Mouse (Mus musculus): ENCODE results near the gene Raet1e.
"Not testable (repeated sequence)": the region's sequence is repeated elsewhere in the genome, so short reads cannot be mapped to it uniquely, and the experiment has no call there.

Gene Raet1e

DNA sequence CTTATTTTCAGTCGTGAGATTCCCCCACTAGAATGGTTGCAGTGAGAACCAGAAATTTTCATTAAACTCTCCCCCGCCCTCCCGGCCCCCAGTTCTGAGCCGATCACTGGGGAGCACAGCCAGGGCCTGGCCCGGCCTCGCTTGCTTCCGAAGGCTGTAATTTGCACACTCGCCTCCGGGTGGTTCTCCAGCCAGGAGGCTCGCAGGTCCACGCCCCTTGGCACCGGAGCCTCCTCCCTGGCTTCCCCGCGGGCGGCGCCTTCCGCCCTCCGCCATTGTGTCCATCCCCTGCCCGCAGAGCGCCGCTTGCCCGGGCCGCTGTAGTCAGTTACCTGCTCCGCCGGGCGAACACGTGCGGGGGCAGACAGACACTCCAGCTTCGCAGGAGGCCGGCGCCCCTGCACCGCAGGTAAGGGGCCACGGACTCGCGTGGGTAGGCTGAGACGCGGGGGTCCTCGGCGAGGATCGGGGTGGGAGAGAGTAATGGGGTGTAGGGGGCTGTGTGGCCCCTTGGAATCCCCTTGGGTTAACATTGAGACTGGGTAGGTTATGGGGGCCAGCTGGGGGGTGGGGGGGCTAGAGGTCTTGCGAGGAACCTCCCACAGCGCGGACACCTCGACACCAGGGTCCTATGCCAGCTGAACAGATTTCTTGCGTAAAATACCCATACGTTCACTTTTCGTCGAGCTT is at the start of gene Raet1e, which contains the start of gene H60b:
Gene Raet1e (plus strand): TSS at position 260 of the 690 bp plus-strand sequence.
Gene H60b (plus strand): TSS at position 277 of the 690 bp plus-strand sequence.
- DNase-seq (ENCODE audit: low spot score) = peak; percentile 80

DNA sequence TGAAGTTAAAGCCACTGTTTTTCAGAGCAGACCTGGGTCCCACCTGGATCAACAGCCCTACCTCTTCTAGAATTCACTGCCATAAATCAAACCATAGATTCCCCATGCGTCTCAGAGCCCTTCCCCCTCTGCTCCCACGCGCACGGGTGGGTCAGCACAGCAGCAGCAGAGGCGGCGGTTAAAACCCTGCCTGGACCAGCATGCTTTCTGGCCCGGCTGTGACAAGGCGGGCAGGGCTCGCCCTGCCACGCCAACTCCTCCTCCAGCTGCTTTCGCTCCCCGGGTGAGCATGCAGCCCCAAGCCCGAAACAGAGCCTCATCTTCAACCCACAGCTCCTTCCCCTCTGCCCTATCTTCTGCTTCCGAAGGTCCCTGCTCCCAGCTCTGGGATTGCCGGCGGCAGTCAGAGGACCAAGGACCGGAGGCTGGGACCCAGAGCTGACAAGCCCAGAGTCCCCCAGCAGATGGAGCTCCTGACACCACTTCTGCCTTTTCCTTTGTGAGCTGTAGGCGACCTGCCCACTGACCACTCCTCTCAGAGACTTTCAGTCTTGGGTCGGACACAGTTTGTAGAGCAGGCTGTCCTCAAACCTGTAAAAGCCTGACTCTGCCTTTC is 17.6 kb upstream of the Raet1e start:
- peak; percentile 84 for DNase-seq (ENCODE audit: low spot score)

DNA sequence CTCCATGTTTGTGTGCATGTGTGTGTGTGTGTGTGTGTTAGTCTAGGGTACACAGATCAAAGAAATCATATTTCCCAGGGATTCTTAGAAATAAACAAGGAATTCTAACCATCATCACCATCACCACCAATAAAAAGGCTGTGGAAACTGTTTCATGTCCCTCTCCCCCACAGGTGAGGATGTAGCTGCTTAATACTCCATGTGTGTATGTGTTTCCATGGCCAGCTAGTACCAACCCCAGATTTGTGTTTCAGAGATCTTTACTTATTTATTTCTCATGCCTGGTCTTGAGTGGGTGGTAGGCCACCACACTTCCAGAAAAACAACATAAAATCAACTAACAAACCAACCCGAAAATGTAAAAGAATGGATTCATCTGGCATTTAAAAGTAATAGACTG is 16.2 kb upstream of the Raet1e start:
- DNase-seq (ENCODE audit: low spot score) = peak; percentile 59

DNA sequence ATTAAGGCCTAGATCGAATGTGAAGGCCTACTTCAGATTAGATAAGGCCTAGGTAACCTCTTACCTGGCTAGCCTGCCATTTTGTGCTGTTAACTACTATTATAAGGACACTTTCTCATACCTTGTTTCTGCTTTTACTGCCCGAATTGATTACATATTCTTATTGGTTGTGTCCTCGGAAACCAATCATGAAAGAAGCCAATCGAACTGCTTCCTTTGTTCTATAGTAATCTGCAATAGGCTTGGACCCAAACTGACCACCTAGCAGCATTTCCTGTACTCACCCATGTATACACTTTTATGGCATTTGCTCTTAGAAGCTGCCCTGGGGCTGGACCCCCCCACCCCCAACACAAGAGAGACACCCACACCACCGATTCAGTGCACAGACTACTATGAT is 15.4 kb upstream of the Raet1e start:
- DNase-seq (ENCODE audit: low spot score) = no peak

DNA sequence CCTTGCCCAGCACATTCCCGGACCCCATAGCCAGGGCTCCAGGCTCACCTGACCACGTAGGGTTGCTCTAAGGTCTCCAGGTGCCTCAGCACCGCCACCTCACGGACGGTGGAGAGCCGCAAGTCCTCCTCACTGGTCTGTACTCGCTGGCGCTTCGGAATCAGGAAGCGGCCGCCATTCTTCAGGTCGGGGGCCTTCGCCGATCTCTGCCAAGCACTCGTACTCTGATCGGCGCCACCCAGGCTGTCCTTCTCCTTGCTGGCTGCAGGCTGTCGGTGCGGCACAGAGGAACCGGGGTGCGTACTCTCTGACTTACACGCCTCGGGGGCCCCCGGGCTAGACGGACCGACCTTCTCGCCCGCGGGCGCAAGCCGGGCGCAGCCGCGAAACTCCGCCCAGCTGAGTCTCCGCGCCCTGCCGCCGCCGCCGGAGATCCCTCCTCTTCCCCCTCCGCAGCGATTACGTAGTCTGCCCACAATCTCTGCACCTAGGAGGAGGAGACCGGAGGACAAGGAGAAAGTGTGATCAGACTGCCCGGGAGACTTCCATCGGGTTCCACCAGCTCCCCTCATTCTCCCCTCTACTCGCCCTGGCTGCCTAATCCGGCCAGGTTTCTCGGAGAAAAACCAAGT is 9.8 kb upstream of the Raet1e start:
- peak; percentile 82 for DNase-seq (ENCODE audit: low spot score)

DNA sequence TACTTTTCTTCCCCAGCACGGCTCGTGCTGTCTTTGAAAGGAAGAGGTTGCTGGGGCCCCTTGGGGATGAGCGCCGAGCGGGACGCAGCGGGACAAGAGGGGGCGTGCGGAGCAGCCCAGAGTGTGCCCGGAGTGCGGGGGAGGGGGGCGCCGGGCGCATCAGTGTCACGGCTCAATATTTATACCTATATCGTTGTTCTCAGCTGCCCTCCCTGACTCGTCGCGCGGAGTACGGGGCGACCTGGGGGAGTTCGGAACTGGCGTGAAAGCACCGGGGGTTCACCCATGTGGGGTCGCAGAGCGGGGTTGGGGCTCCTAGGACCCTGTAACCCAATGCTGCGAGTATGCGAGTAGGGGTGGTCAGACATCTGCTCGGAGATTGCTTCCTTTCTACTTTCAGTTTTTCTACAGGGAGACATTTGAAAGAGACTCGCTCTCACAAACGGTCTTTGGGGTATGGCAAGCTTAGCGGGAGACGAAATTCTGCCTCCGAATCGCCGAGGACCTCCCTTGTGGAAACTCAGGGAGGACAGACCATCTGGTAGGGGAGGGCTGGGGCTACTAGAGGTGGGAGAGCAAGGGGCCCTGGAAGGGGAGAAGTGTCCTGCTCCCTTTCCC is 9.2 kb upstream of the Raet1e start, which contains the start of gene E030030I06Rik:
Gene E030030I06Rik (minus strand): TSS at position 198 of the 618 bp plus-strand sequence.
- peak; percentile 63 for DNase-seq (ENCODE audit: low spot score)

DNA sequence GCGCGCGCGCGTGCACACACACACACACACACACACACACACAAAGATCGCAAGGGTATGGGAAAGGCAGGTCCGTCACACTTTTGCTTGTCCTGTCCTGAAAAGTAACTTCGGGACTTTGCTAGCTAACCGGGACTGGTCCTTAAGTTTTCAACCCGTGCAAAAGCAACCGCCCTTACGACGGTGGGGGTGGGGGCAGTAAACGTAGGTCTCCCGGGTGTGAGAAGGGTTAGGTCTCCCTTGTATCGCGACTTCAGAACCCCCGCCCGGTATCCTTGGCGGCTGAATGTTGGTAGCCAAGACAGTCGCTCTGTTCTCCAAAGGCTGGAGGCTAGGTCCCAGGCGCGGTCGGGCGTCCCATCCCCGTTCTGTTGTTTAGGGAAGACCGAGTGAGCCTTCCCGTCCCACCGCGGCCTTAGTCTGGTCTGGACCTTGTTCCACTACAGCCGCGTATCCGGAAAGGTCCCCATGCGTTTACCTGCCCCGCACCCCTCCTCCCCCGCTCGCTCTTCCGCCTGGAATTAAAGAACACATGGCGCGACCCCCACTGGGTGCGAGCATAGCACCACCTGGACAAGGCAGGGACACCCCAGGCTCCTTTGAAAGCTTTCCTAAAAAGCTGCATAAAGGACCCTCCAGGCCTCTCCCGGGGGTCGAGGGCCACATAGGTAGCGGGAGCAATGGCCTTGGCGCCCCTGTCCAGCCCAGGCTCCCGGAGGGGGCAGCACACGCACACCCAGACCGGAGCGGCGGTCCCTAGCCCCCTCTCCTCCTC is 8.5 kb upstream of the Raet1e start:
- peak; percentile 44 for DNase-seq (ENCODE audit: low spot score)

DNA sequence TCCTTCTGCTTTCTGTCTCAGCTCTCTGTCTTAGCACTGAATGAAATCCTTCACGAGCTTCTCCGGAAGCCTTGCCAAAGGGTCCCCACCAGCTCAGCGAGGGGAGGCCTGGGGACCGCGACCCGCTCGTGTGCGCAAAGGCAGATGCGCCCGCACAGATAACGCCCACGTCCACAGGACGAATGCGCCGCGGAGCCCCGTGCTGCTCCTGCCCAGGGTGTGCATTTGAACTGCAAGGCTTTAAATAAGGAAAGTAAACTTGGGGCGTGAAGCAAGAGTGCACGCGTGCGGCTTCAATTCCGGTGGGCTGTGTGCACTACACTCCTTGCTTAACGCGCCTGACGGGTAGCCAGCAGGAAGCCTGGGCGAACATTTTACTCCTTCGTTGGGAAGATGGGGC is 7.8 kb upstream of the Raet1e start:
- peak; percentile 46 for DNase-seq (ENCODE audit: low spot score)

DNA sequence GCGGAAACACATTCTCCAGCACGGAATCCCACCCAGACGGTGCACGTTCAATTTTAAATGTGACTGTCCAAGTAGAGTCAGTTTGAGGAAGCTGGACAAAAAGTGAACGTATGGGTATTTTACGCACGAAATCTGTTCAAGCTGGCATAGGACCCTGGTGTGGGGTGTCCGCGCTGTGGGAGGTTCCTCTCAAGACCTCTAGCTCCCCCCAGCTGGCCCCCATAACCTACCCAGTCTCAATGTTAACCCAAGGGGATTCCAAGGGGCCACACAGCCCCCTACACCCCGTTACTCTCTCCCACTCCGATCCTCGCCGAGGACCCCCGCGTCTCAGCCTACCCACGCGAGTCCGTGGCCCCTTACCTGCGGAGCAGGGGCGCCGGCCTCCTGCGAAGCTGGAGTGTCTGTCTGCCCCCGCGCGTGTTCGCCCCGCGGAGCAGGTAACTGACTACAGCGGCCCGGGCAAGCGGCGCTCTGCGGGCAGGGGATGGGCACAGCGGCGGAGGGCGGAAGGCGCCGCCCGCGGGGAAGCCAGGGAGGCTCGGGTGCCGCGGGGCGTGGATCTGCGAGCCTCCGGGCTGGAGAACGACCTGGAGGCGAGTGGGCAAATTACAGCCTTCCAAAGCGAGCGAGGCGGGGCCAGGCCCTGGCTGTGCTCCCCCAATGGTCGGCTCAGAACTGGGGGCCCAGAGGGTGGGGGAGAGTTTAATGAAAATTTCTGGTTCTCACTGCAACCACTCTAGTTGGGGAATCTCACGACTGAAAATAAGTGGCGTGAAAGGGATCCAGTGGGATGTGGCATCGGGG is 7.1 kb upstream of the Raet1e start:
- peak; percentile 48 for DNase-seq (ENCODE audit: low spot score)

DNA sequence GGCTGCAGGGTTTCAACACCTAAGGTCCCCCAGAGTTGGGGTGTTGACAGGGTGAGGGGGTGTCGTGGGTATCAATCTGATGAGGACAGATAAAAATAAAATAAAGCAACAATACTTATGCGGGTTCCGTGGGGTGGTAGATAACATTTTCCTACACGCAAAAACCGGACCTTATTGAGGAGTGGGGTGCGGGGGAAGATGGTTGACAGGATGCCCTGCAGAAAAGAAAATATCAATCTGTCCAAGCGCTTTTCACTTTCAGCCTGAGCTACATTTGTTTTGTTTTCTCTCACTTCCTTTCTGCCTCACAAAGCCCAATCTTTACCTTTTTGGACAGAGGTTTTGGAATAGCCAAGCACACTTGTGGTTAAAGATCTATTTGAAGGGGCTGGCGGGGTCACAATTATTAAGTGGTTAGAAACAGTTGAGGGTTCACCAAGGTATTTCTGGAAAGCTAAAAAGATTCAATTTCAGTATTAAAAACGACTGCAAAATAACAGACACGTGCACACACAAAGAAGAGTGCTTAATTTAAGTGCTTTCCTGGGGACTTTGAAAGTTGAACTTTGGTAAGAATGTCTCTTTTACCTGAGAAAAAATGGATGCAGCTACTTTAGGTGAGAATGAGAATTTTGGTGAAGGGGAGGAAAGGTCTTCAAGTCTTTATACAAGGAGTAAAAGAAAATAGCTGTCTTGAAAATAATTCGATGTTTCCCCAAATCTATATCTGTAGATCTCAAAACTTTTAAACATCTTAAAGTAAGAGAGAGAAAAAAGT is 6.3 kb upstream of the Raet1e start:
- DNase-seq (ENCODE audit: low spot score) = not testable (repeated sequence)

DNA sequence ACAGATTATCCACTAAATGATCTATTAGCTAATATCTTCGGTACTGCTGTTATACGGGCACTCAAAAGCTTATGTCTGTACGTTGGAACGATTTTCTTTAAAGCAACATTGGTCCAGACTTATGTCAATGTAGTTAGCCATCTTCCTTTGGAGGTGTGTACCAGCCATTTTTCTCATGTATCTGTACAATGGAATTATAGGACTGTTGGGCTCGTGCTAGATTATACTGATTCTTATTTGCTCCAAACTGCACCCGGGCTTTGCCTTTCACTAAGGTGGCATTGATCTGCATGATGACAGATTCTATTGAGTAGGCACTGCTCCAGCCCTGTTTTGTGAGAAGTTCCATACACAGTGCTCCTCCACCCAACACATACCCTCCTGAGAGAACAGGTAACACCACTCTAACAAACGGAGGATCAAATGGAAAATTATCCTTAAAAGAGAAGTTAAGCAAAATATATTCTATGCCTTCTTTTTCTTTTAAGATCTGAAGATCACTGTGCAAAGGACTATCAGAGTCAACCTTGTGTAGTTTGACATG is 5.2 kb upstream of the Raet1e start:
- not testable (repeated sequence) for DNase-seq (ENCODE audit: low spot score)

DNA sequence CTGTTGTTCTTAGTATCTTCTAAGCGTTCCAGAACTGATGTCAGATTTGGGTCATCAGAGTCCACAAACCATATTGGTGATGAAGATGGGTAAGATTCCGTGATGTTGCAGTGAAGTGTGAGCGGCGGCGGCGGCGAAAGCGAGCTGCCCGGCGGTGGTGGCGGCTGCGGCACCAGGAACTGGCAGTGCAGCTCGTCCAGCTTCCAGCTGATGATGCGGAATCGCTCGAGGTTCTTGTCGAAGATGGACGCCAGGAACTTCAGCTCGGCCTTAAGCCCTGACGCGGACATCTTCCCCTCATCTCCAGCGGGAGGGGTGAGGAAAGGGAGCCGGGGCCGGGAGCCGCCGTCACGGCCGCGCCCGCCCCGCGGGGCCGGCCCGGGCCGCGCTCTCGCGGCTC is 4.2 kb upstream of the Raet1e start:
- not testable (repeated sequence) for DNase-seq (ENCODE audit: low spot score)

DNA sequence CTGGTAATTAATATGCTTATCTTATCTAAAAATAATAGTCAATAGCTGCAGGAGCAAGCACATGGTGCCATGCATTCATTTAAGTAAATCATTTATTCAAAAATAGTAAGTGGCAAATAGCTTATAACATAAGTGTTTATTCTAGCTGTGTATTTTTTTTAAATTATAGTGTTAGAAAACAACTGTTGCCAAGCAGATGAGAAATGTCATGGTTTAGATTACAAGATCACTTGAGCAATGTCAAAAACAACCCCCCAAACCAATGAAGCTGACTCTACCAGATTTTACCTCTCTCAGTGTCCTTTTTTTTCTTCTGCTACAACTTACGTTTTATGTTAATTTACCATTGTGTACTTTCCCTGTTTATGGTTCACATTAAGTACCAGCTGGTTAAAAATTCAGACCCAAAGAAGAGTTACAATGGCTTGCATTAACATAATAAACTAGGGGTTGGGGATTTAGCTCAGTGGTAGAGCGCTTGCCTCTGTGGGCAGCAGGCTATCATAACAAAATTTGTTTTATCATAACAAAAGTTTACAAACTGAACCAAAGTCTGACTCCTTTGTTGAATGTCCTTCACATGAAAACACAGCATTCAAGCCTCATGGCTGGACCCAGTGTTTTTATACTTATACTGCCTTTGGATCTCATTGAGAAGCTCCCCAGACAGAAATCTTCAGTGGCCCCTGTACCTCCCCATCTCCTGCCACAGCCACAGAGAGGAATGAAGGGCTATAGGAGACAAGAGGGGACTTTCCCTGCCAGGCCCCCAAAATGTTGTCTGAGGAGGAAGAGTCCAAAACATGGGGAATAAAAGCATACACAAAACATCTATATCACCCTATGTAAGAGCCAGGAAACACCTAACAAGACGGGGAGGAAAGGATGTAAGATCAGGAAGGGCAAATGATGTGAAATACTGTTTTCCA is 3.2 kb upstream of the Raet1e start:
- DNase-seq (ENCODE audit: low spot score) = no peak

DNA sequence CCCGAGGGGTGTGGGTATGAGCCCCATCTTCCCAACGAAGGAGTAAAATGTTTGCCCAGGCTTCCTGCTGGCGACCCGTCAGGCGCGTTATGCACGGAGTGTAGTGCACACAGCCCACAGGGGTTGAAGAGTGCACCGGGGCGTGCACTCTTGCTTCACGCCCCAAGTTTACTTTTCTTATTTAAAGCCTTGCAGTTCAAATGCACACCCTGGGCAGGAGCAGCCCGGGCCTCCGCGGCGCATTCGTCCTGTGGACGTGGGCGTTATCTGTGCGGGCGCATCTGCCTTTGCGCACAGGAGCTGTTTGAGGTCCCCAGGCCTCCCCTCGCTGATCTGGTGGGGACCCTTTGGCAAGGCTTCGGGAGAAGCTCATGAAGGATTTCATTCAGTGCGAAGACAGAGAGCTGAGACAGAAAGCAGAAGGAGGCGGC is 777 bp downstream of the Raet1e start:
- no peak for DNase-seq (ENCODE audit: low spot score)

DNA sequence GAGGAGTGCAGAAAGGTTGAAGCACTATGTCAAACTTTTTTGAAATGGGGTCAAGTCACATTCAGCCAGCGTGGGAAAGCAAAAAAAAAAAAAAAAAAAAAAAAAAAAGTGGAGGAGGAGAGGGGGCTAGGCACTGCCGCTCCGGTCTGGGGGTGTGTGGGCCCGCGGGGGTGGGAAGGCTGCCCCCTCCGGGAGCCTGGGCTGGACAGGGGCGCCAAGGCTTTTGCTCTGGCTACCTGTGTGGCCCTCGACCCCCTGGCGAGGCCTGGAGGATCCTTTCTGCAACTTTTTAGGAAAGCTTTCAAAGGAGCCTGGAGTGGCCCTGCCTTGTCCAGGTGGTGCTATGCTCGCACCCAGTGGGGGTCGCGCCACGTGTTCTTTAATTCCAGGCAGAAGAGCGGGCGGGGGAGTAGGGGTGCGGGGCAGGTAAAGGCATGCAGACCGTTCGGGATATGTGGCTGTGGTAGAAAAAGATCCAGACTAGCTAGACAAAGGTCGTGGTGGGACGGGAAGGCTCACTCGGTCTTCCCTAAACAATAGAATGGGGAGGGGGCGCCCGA is 1.3 kb downstream of the Raet1e start:
- DNase-seq (ENCODE audit: low spot score) = no peak

DNA sequence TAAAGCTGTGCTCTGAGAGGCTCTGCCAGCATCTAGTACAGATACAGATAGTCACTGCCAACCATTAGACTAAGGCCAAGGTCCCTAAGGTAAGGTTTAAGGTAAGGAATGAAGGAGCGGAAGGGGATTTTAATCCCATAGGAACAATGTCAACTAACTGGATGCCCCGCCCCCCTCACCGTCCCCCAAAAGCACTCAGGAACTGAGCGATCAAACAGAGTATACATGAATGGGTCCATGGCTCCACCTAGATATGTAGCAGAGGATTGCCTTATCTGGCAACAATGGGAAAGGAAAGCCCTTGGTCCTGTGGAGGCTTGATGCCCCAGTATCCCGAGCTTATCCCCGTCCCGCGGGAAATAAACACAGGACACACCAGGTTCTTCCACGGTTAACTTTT is 4.9 kb downstream of the Raet1e start:
- not testable (repeated sequence) for DNase-seq (ENCODE audit: low spot score)

DNA sequence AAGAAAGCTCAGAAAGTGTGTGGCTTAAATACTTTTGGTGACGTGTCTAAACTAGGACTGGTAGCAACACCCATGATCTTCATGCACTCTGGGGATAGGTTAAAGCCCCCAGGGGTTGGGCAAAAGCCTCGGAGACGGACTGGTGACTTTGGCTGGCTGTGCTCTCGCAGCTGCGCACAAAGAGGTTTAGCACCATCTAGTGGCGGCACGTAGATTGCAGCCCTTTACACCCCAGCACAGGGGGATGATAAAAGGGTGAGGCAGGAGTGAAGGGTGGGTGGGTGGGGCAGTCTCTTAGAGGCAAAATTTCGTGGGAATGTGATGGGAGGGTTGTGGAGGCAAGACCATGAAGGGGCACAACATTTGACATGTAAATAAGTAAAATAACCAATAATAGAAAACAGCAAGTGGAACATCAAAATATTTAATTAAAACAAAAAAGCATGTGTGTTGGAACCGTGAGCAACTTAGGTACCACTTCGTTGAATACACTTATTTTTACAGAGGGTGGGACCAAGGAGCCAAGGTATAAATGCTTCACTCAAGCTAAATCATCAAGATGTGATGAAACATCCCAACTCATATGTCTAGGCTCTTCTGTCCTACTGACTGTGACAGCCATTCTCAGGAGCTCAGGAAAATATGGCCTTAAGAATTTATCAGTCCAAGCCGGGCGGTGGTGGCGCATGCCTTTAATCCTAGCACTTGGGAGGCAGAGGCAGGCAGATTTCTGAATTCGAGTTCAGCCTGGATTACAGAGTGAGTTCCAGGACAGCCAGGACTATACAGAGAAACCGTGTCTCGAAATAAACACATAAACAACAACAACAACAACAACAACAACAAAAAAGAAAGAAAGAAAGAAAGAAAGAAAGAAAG is 5.6 kb downstream of the Raet1e start:
- DNase-seq (ENCODE audit: low spot score) = peak; percentile 84
